Comparison of ENCODE assay signal across 8 mouse cellular contexts in genomic region chr11:99430670-99431069, GRCm38 (mm10). TPM values are rescaled to one million over a fixed set of nuclear protein-coding genes. Genes with fewer than 3 reads are reported as not detected.
DNase-seq lines count a peak whose midpoint lies in the region; ATAC-seq and TF ChIP-seq lines count a peak whose summit lies in the region.

No protein-coding gene starts in this region.

- H3K27me3 ChIP-seq in hindbrain, embryonic 11.5 days (ENCODE audit: control insufficient read depth, insufficient read depth, low read length): no peaks in the 10 kb centered on the region
- H3K27me3 ChIP-seq in hindbrain, embryonic 16.5 days (replicated peaks; ENCODE audit: control insufficient read depth, insufficient read depth, low read length): no peaks in the 10 kb centered on the region
- H3K27me3 ChIP-seq in embryonic facial prominence, embryonic 10.5 days (replicated peaks; ENCODE audit: low read depth, poor library complexity, severe bottlenecking): no peaks in the 10 kb centered on the region
- H3K27me3 ChIP-seq in stomach, postnatal 0 days (ENCODE audit: control insufficient read depth, insufficient read depth, low read length): no peaks in the 10 kb centered on the region

- H3K4me1 ChIP-seq in hindbrain, embryonic 11.5 days (replicated peaks; ENCODE audit: control insufficient read depth, insufficient read depth, low read length): no peaks in the 10 kb centered on the region
- H3K4me1 ChIP-seq in hindbrain, embryonic 16.5 days (ENCODE audit: control insufficient read depth, insufficient read depth, low read depth, low read length): no peaks in the 10 kb centered on the region
- no peaks in the 10 kb centered on the region; the same call in 1 of the 2 replicates for H3K4me1 ChIP-seq in embryonic facial prominence, embryonic 10.5 days
- H3K4me1 ChIP-seq in stomach, postnatal 0 days (replicated peaks; ENCODE audit: control insufficient read depth, insufficient read depth): no peaks in the 10 kb centered on the region

- no peaks in the 10 kb centered on the region for H3K36me3 ChIP-seq in hindbrain, embryonic 11.5 days (ENCODE audit: control insufficient read depth, insufficient read depth, low read length)
- H3K36me3 ChIP-seq in hindbrain, embryonic 16.5 days (ENCODE audit: control insufficient read depth, insufficient read depth, low read length): no peaks in the 10 kb centered on the region
- no peaks in the 10 kb centered on the region for H3K36me3 ChIP-seq in embryonic facial prominence, embryonic 10.5 days (replicated peaks)
- no peaks in the 10 kb centered on the region for H3K36me3 ChIP-seq in stomach, postnatal 0 days (ENCODE audit: control insufficient read depth, insufficient read depth, low read length)

- H3K4me3 ChIP-seq in hindbrain, embryonic 11.5 days (ENCODE audit: low read depth, low read length): no peak overlapping the region
- no peak overlapping the region for H3K4me3 ChIP-seq in hindbrain, embryonic 16.5 days (ENCODE audit: low read length)
- H3K4me3 ChIP-seq in embryonic facial prominence, embryonic 10.5 days: no peak overlapping the region
- H3K4me3 ChIP-seq in stomach, postnatal 0 days (ENCODE audit: low read depth, low read length): no peak overlapping the region

- TF ChIP-seq EP300 in stomach, postnatal 0 days (optimal IDR thresholded peaks at IDR 0.05): no peak

- H3K9me3 ChIP-seq in hindbrain, embryonic 11.5 days (ENCODE audit: control insufficient read depth, low read length): no peaks in the 10 kb centered on the region
- H3K9me3 ChIP-seq in hindbrain, embryonic 16.5 days (ENCODE audit: control insufficient read depth, low read length): no peaks in the 10 kb centered on the region
- no peaks in the 10 kb centered on the region for H3K9me3 ChIP-seq in embryonic facial prominence, embryonic 10.5 days
- no peaks in the 10 kb centered on the region for H3K9me3 ChIP-seq in stomach, postnatal 0 days (ENCODE audit: control insufficient read depth, low read length)

- no peak for ATAC-seq in hindbrain, embryonic 11.5 days (ENCODE audit: low FRiP score)
- no peak for ATAC-seq in hindbrain, embryonic 16.5 days
- ATAC-seq in stomach, postnatal 0 days (ENCODE audit: low FRiP score, low TSS enrichment): no peak

- WGBS in hindbrain, embryonic 11.5 days: 51% methylated on average over 12 of the region's 12 CpGs
- WGBS in hindbrain, embryonic 16.5 days: 35% methylated on average over 12 of the region's 12 CpGs
- WGBS in embryonic facial prominence, embryonic 10.5 days: 56% methylated on average over 12 of the region's 12 CpGs
- WGBS in stomach, postnatal 0 days: 53% methylated on average over 12 of the region's 12 CpGs

- DNase-seq in hindbrain, embryonic 11.5 days (ENCODE audit: low spot score): peak; percentile 37
- DNase-seq in right cerebral cortex, postnatal 14 days: peak; percentile 52
- no peak for DNase-seq in right cerebral cortex, postnatal 25 days
- DNase-seq in embryonic facial prominence, embryonic 10.5 days (ENCODE audit: low spot score): peak; percentile 16
- peak; percentile 63 for DNase-seq in stomach, postnatal 0 days (ENCODE audit: low spot score)
- DNase-seq in frontal cortex, postnatal 25 days (ENCODE audit: low spot score in 2 of 2): no peak
- no peak for DNase-seq in spleen, adult 18-20 months

- TF ChIP-seq CTCF in stomach, postnatal 0 days (IDR thresholded peaks at IDR 0.05; ENCODE audit: low read depth): peak; percentile 51

- H3K27ac ChIP-seq in hindbrain, embryonic 11.5 days (ENCODE audit: low read depth, low read length): no peak overlapping the region
- no peak overlapping the region for H3K27ac ChIP-seq in hindbrain, embryonic 16.5 days (ENCODE audit: low read depth, low read length)
- no peak overlapping the region for H3K27ac ChIP-seq in embryonic facial prominence, embryonic 10.5 days (replicated peaks)
- no peak overlapping the region for H3K27ac ChIP-seq in stomach, postnatal 0 days (replicated peaks)

- no peak overlapping the region for H3K4me2 ChIP-seq in hindbrain, embryonic 11.5 days (replicated peaks; ENCODE audit: low read depth, low read length)
- no peak overlapping the region for H3K4me2 ChIP-seq in hindbrain, embryonic 16.5 days (ENCODE audit: low read length)
- no peak overlapping the region for H3K4me2 ChIP-seq in stomach, postnatal 0 days (replicated peaks; ENCODE audit: low read depth)

- no peak overlapping the region for H3K9ac ChIP-seq in hindbrain, embryonic 11.5 days (ENCODE audit: low read depth, low read length)
- no peak overlapping the region for H3K9ac ChIP-seq in hindbrain, embryonic 16.5 days (ENCODE audit: low read depth, low read length)
- H3K9ac ChIP-seq in stomach, postnatal 0 days (ENCODE audit: low read length): no peak overlapping the region

RNA-seq across cellular contexts. Expression of gene Krt20, which starts 7.3 kb away (rescaled TPM):
- 0.42 and 0.48 TPM in 2 replicates for polyA plus RNA-seq in hindbrain, embryonic 11.5 days (2014; fragmentation: Nextera tagmentation; extraction: Ambion mirVana)
- polyA plus RNA-seq in hindbrain, embryonic 16.5 days (2015; fragmentation: Nextera tagmentation; extraction: Ambion mirVana): 0.10 and 0.19 TPM in 2 replicates
- 0.97 and 1.00 TPM in 2 replicates for polyA plus RNA-seq in embryonic facial prominence, embryonic 10.5 days (2016; fragmentation: Nextera tagmentation; extraction: Ambion mirVana)
- 110 and 119 TPM in 2 replicates for polyA plus RNA-seq in stomach, postnatal 0 days (2015; fragmentation: Nextera tagmentation; extraction: Ambion mirVana)

RNA-seq across cellular contexts. Expression of gene Krt12, which starts 8.6 kb away (rescaled TPM):
- not detected in 2 replicates for polyA plus RNA-seq in hindbrain, embryonic 11.5 days (2014; fragmentation: Nextera tagmentation; extraction: Ambion mirVana)
- polyA plus RNA-seq in hindbrain, embryonic 16.5 days (2015; fragmentation: Nextera tagmentation; extraction: Ambion mirVana): 0.19 TPM in 1 of 2 replicates, not detected in the other
- not detected in 2 replicates for polyA plus RNA-seq in embryonic facial prominence, embryonic 10.5 days (2016; fragmentation: Nextera tagmentation; extraction: Ambion mirVana)
- 0.16 and 0.21 TPM in 2 replicates for polyA plus RNA-seq in stomach, postnatal 0 days (2015; fragmentation: Nextera tagmentation; extraction: Ambion mirVana)

RNA-seq across cellular contexts. Expression of gene Krt10, which starts 41.5 kb away (rescaled TPM):
- 27.8 and 35.1 TPM in 2 replicates for polyA plus RNA-seq in hindbrain, embryonic 11.5 days (2014; fragmentation: Nextera tagmentation; extraction: Ambion mirVana)
- polyA plus RNA-seq in hindbrain, embryonic 16.5 days (2015; fragmentation: Nextera tagmentation; extraction: Ambion mirVana): 22.8 and 27.5 TPM in 2 replicates
- 18.6 and 25.3 TPM in 2 replicates for polyA plus RNA-seq in embryonic facial prominence, embryonic 10.5 days (2016; fragmentation: Nextera tagmentation; extraction: Ambion mirVana)
- 431 and 466 TPM in 2 replicates for polyA plus RNA-seq in stomach, postnatal 0 days (2015; fragmentation: Nextera tagmentation; extraction: Ambion mirVana)

RNA-seq across cellular contexts. Expression of gene Krt28, which starts 56.0 kb away (rescaled TPM):
- polyA plus RNA-seq in hindbrain, embryonic 11.5 days (2014; fragmentation: Nextera tagmentation; extraction: Ambion mirVana): 0.39 and 0.60 TPM in 2 replicates
- 0.52 and 0.55 TPM in 2 replicates for polyA plus RNA-seq in hindbrain, embryonic 16.5 days (2015; fragmentation: Nextera tagmentation; extraction: Ambion mirVana)
- polyA plus RNA-seq in embryonic facial prominence, embryonic 10.5 days (2016; fragmentation: Nextera tagmentation; extraction: Ambion mirVana): 0.26 and 0.39 TPM in 2 replicates
- 0.10 TPM in 1 of 2 replicates, not detected in the other for polyA plus RNA-seq in stomach, postnatal 0 days (2015; fragmentation: Nextera tagmentation; extraction: Ambion mirVana)

Comparison
In these comparisons a context has a peak if more than half of its experiments do, and no peak if none do; other contexts are left out.
1. DNase-seq: peak in hindbrain, embryonic 11.5 days (single experiment), right cerebral cortex, postnatal 14 days (single experiment), embryonic facial prominence, embryonic 10.5 days (single experiment) and stomach, postnatal 0 days (single experiment); none in right cerebral cortex, postnatal 25 days (single experiment), frontal cortex, postnatal 25 days (0 of 2) and spleen, adult 18-20 months (0 of 2).
2. RNA of gene Krt20, which starts 7.3 kb away (polyA plus RNA-seq): 110 to 119 TPM in stomach, postnatal 0 days; 0.97 to 1.00 TPM in embryonic facial prominence, embryonic 10.5 days, 0.42 to 0.48 TPM in hindbrain, embryonic 11.5 days and 0.10 to 0.19 TPM in hindbrain, embryonic 16.5 days; every median in the first group is over 10 times any median in the second.
3. RNA of gene Krt10, which starts 41.5 kb away (polyA plus RNA-seq): 431 to 466 TPM in stomach, postnatal 0 days; 27.8 to 35.1 TPM in hindbrain, embryonic 11.5 days, 22.8 to 27.5 TPM in hindbrain, embryonic 16.5 days and 18.6 to 25.3 TPM in embryonic facial prominence, embryonic 10.5 days; every median in the first group is over 10 times any median in the second.